Mouse (Mus musculus) brown adipose tissue, adult 24 weeks (tissue): ENCODE results near the gene Rpl23. TPM values are rescaled to one million over a fixed set of nuclear protein-coding genes. Genes with fewer than 3 reads are reported as not detected.
A peak's percentile ranks its signal among the peaks of the same experiment; 100 is the strongest.

Experiments used
- H3K27ac ChIP-seq: fragments of 200-500 bp; replicated peaks from 2 replicates; pipeline ENCODE4 v1.5.1; 2012; ENCODE audit warnings: low read depth, mild to moderate bottlenecking, low read length
- H3K4me1 ChIP-seq: fragments of 200-500 bp; 2 replicates; pipeline ENCODE4 v1.6.1; 2012; ENCODE audit warnings: low read length, mixed read lengths; ENCODE audit not compliant: control insufficient read depth, insufficient read depth, insufficient read length
- H3K4me3 ChIP-seq: fragments of 200-500 bp; 2 replicates; pipeline ENCODE4 v1.5.1; 2012; ENCODE audit warnings: low read depth, mild to moderate bottlenecking, low read length, moderate library complexity; ENCODE audit not compliant: insufficient read depth
- polyA plus RNA-seq: library from polyadenylated mRNA; stranded (reverse); fragments of >200 nt; gene quantifications from 2 replicates; pipeline ENCODE4 v1.2.4, GENCODE M21; 2012; ENCODE audit not compliant: missing spikeins, insufficient read depth, insufficient read length

Rpl23 gene
- polyA plus RNA-seq, 1 experiment: 268 TPM

- H3K4me3 ChIP-seq: peak overlapping the region; percentile 6; the same call in 1 of the 2 replicates
- H3K4me1 ChIP-seq: peaks cover 82% of the 10 kb centered on the region
- peak overlapping the region; percentile 86 for H3K27ac ChIP-seq
Observed at GRCm38 (mm10) chr11:97808621-97809234, 26.5 kb upstream of the Rpl23 start.

GRCm38 (mm10) chr11:97808093-97808492, 25.9 kb upstream of the Rpl23 start:
- Histone ChIP-seq H3K27ac (peak overlapping the region; percentile 91), H3K4me3 (peak overlapping the region; percentile 6; the same call in 1 of the 2 replicates), H3K4me1 (peaks cover 76% of the 10 kb centered on the region)

DNA sequence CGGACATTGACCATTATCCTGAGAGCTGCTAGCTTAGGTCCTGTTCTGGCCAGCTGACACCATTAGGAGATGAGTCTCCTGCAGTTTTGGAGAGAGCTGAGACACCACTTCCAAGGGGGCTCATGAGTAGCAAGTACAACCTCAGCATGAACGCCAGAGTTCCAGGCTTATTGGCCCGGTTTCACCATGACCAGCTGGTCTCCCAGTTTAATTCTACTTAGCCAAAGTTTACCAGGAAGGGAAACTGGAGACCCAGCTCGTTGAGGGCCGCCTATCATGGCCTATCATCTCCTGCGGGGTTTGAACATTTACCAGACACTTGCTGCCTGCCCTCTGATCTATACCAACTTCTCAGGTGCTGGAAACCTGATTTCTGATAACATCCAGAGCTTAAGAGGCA, 25.4 kb upstream of the Rpl23 start:
- no peak overlapping the region for H3K4me3 ChIP-seq
- H3K4me1 ChIP-seq: peaks cover 71% of the 10 kb centered on the region
- H3K27ac ChIP-seq: peak overlapping the region; percentile 91

GRCm38 (mm10) chr11:97806613-97806964, 24.4 kb upstream of the Rpl23 start:
- no peak overlapping the region for H3K4me3 ChIP-seq
- peak overlapping the region; percentile 91 for H3K27ac ChIP-seq
- H3K4me1 ChIP-seq: peaks cover 73% of the 10 kb centered on the region

DNA sequence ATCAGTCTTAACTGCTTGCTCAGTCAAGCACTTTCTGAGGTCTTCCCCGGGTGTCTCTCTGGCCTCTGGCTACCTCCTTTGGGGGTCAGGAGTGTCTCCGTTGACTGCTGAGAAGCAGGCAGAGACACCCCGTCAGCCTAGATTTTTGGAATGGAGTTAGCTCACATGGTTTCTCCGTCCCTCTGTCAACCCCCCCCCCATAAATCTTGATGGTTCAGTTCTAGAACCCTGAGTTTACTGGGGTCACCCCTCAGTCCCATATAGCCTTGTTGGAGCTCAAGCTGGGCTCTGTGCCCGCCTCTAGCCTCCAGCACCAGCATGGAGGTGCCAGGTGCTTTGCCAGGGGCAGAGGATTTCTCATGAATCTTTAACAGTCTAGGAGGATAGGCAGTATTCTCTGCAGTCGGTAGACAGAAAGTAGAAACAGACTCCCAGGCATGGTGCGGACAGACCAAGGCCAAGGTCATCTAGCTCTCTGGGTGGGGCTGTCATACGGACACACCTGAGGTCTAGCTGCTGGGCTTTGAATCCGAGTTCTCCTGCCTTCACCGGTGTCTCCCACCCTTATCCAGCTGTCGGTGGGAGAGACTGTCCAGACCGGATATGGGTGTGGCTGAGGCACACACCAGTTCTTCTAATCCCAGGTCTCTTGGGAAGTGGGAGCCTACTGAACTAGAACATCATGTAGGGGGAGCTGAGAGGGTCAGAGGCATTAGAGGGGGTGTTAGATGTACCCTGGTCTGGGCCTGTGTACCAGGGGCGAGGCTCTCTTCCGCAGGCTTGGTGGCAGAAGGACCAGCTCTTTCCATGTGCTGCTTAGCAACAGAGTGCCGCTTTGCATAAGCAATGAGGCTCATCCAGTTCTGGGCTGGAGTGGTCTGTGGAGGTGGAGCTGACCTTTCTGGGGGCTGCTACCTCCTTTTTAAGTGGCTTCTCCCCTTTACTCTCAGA, 23.7 kb upstream of the Rpl23 start:
- H3K4me3 ChIP-seq: peak overlapping the region; percentile 21
- H3K27ac ChIP-seq: peak overlapping the region; percentile 91
- H3K4me1 ChIP-seq: peaks cover 71% of the 10 kb centered on the region

DNA sequence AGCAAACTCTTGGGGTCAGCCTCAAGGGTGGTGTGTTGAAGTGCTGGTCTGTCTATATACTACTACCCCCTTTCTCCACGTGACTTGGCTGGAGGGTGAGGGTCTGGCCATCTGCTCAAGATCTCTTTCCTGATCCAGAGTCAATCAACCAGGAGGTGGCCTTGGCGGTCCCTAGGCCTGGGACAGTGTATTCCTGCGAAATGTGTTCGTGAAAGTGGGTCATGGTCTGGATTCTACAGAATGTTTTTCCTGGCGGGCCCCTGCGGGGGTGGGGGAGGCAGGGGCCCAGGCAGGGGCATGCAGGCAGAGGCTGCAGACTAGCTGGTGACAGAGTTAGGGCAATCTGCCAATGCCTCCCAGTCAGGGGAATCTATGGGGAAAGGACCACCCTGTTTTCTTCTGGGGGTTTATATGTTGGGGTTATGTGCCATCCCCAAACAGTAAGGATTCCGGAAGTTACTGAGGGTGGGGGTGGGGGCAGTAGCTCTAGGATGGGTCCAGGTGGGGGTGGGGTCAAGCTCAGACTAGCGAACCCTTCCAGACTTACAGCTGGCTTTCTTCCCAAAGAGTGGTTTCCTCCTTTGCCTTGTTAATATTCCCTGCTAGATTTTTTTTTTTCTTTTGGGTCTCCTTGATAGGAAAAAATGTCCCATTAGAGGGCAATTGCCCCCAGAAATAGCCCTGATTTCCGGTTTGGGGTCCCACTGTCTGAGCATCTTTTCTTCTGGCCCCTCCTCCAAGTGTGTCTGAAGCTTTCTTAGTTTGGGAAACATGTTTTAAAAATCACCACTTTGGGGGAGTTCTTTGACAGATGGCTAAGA, 22.8 kb upstream of the Rpl23 start:
- peak overlapping the region; percentile 91 for H3K27ac ChIP-seq
- H3K4me1 ChIP-seq: peaks cover 64% of the 10 kb centered on the region
- H3K4me3 ChIP-seq: peak overlapping the region; percentile 21; the same call in 1 of the 2 replicates

DNA sequence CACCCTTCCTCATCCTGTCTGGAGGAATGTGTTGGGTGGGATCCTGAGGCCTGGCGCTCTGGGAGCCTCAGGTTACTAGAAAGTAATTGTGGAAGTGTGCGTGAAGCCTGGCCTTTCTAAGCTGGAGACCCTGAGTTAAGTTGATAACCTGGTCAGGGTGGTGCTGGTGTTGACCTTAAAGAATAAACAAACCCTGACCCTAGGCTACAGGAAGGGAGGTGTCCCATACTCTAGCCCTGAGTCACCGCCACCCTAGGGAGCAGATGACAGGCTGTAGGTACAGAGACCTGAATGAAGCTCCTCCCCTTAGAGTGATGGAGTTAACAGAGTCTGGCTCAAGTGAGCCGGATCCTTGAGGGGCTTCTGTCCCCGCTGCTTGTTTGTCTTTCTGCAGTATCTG, 21.6 kb upstream of the Rpl23 start:
- Histone ChIP-seq H3K27ac (peak overlapping the region; percentile 81), H3K4me3 (0 out of 2 replicates have a peak overlapping the region, but pooled peaks have one; percentile 1), H3K4me1 (peaks cover 53% of the 10 kb centered on the region)

GRCm38 (mm10) chr11:97802495-97802894, 20.3 kb upstream of the Rpl23 start:
- Histone ChIP-seq H3K4me3 (0 out of 2 replicates have a peak overlapping the region, but pooled peaks have one; percentile 15), H3K4me1 (peaks cover 41% of the 10 kb centered on the region), H3K27ac (peak overlapping the region; percentile 95)

GRCm38 (mm10) chr11:97802194-97802470, 19.9 kb upstream of the Rpl23 start:
- peak overlapping the region; percentile 95 for H3K27ac ChIP-seq
- H3K4me3 ChIP-seq: peak overlapping the region; percentile 99
- peaks cover 38% of the 10 kb centered on the region for H3K4me1 ChIP-seq

DNA sequence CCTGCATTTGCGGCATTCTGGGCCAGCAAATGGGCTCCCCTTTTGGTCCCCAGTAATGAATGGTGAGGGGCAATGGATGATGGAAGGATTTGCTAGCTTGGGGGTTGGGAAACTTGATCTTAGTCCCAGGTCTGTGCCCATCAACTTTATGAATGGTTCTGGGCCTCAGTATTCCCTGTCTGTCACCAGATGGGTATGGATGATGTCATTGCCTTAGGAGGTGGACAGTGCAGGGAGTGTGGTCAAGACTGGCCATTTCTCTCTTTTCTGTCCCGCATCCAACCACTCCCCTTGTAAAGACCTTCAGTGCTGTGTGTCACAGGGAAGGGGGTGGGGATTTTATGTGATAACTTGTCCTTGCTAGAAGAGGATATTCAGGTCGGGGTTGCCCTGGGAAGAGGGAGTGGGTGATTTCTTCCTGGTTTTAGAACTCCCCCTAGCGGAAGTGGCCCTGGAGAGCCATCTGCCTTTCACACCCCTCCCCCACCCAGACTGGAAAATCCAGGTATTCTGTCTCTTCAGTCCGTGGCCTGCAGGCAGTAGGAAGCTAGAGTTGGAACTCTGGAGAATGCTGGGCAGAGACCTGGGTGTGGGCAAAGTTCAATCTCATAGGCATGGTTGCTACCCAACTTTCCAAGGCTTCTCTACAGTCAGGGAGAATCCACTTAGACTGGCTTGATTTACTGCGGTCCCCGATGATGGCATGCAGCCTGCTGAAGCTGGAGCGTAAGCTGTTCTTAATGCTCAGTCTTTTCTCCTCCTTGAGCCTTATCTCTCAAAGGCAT, 19.4 kb upstream of the Rpl23 start:
- peak overlapping the region; percentile 99 for H3K4me3 ChIP-seq
- H3K27ac ChIP-seq: peak overlapping the region; percentile 95
- H3K4me1 ChIP-seq: peaks cover 34% of the 10 kb centered on the region

GRCm38 (mm10) chr11:97800691-97801408, 18.6 kb upstream of the Rpl23 start:
- Histone ChIP-seq H3K4me1 (peaks cover 26% of the 10 kb centered on the region), H3K4me3 (peak overlapping the region; percentile 99), H3K27ac (peak overlapping the region; percentile 95)

- H3K4me3 ChIP-seq: peak overlapping the region; percentile 99
- peaks cover 20% of the 10 kb centered on the region for H3K4me1 ChIP-seq
- peak overlapping the region; percentile 96 for H3K27ac ChIP-seq
Observed at GRCm38 (mm10) chr11:97799994-97800690, 17.9 kb upstream of the Rpl23 start.

- Histone ChIP-seq H3K4me3 (peak overlapping the region; percentile 99), H3K27ac (peak overlapping the region; percentile 96), H3K4me1 (peaks cover 14% of the 10 kb centered on the region)
Observed at GRCm38 (mm10) chr11:97799146-97799993, 17.1 kb upstream of the Rpl23 start.
